Mouse (Mus musculus): ENCODE results near the gene Klhdc10.

Klhdc10 gene

GRCm38 (mm10) chr6:30403465-30403864 is 1.8 kb downstream of the Klhdc10 start:
- DNase-seq, result peak; percentile 65 to 77

- DNase-seq, result no peak
Observed at GRCm38 (mm10) chr6:30404671-30405070, 3.0 kb downstream of the Klhdc10 start.

- DNase-seq, result no peak
Observed at GRCm38 (mm10) chr6:30408276-30408675, 6.6 kb downstream of the Klhdc10 start.

- DNase-seq, result no peak
Observed at GRCm38 (mm10) chr6:30409399-30410093, 7.9 kb downstream of the Klhdc10 start.

GRCm38 (mm10) chr6:30411311-30411710 is 9.6 kb downstream of the Klhdc10 start:
- no peak for DNase-seq

GRCm38 (mm10) chr6:30416126-30416525 is 14.5 kb downstream of the Klhdc10 start:
- no peak for DNase-seq

- DNase-seq, result no peak
Observed at GRCm38 (mm10) chr6:30416801-30417200, 15.1 kb downstream of the Klhdc10 start.

GRCm38 (mm10) chr6:30432461-30433192 is 31.0 kb downstream of the Klhdc10 start:
- DNase-seq, result peak; percentile 37 to 38

GRCm38 (mm10) chr6:30436476-30436875 is 34.8 kb downstream of the Klhdc10 start:
- no peak for DNase-seq

GRCm38 (mm10) chr6:30437054-30437453 is 35.4 kb downstream of the Klhdc10 start:
- no peak for DNase-seq

GRCm38 (mm10) chr6:30439576-30439975 is 37.9 kb downstream of the Klhdc10 start:
- no peak for DNase-seq

GRCm38 (mm10) chr6:30456991-30457390 is 55.3 kb downstream of the Klhdc10 start:
- no peak for DNase-seq

GRCm38 (mm10) chr6:30458626-30459025 is 57.0 kb downstream of the Klhdc10 start:
- DNase-seq, result no peak

GRCm38 (mm10) chr6:30459056-30459747 is 57.5 kb downstream of the Klhdc10 start:
- no peak for DNase-seq

- DNase-seq, result peak; percentile 76 to 82
Observed at GRCm38 (mm10) chr6:30459811-30460749, 58.4 kb downstream of the Klhdc10 start.

GRCm38 (mm10) chr6:30460750-30461446 is 59.2 kb downstream of the Klhdc10 start:
- peak; percentile 80 to 87 for DNase-seq

- DNase-seq, result no peak
Observed at GRCm38 (mm10) chr6:30461755-30462344, 60.2 kb downstream of the Klhdc10 start.

GRCm38 (mm10) chr6:30462822-30463221 is 61.2 kb downstream of the Klhdc10 start:
- no peak for DNase-seq

- DNase-seq, result no peak
Observed at GRCm38 (mm10) chr6:30465586-30465985, 63.9 kb downstream of the Klhdc10 start.

- DNase-seq, result no peak
Observed at GRCm38 (mm10) chr6:30468058-30468457, 66.4 kb downstream of the Klhdc10 start.

- peak; percentile 63 to 65 for DNase-seq
Observed at GRCm38 (mm10) chr6:30468684-30469083, 67.0 kb downstream of the Klhdc10 start.
